Mouse (Mus musculus) cerebellum, adult 9-10 months (tissue): ENCODE measurements at regions not wholly inside any gene's neighbourhood (a gene's known extent, or its start where the extent isn't known, plus 50 kb on each side); places are given as distances from the start of the nearest gene placed in this dataset.

Source experiments
- DNase-seq: peaks from one replicate; pipeline ENCODE4 v3.0.0; 2022

- DNase-seq = no peak
Observed at GRCm38 (mm10) chr11:30710266-30710665, 60.9 kb upstream of the Acyp2 start.

- DNase-seq = peak; percentile 3
Observed at GRCm38 (mm10) chr11:30720803-30721202, 50.7 kb upstream of the Psme4 start.
